Mouse (Mus musculus) kidney, embryonic 16.5 days (tissue): ENCODE measurements around the gene Sfrp4. TPM values are rescaled to one million over a fixed set of nuclear protein-coding genes. Genes with fewer than 3 reads are reported as not detected.
"Not testable (repeated sequence)": the region's sequence is repeated elsewhere in the genome, so short reads cannot be mapped to it uniquely, and the experiment has no call there.

ENCODE experiments used
- ATAC-seq: fragments of 200-750 bp; cut with Nextera tagmentation; 2 replicates; pipeline ENCODE4 v1.8.0; 2017; ENCODE audit warnings: moderate TSS enrichment; ENCODE audit not compliant: low FRiP score, low TSS enrichment
- H3K27ac ChIP-seq: fragments of 300-500 bp; sonication (generic); 2 replicates; pipeline ENCODE4 v1.5.1; 2014; ENCODE audit warnings: low read length
- H3K27me3 ChIP-seq: fragments of 300-500 bp; sonication (generic); 2 replicates; pipeline ENCODE4 v1.6.1; 2014; ENCODE audit warnings: low read length, control low read depth, mixed read lengths; ENCODE audit not compliant: insufficient read depth
- H3K36me3 ChIP-seq: fragments of 300-500 bp; sonication (generic); 2 replicates; pipeline ENCODE4 v1.6.1; 2014; ENCODE audit warnings: low read length, control low read depth, mixed read lengths; ENCODE audit not compliant: insufficient read depth
- H3K4me1 ChIP-seq: fragments of 300-500 bp; sonication (generic); 2 replicates; pipeline ENCODE4 v1.6.1; 2014; ENCODE audit warnings: low read length, control low read depth, mixed read lengths; ENCODE audit not compliant: insufficient read depth
- H3K4me2 ChIP-seq: fragments of 300-500 bp; sonication (generic); replicated peaks from 2 replicates; pipeline ENCODE4 v1.6.1; 2014; ENCODE audit warnings: low read depth, low read length
- H3K4me3 ChIP-seq: fragments of 300-500 bp; sonication (generic); 2 replicates; pipeline ENCODE4 v1.5.1; 2014; ENCODE audit warnings: mild to moderate bottlenecking, low read length
- H3K9ac ChIP-seq: fragments of 300-500 bp; sonication (generic); replicated peaks from 2 replicates; pipeline ENCODE4 v1.6.1; 2014; ENCODE audit warnings: low read length
- H3K9me3 ChIP-seq: fragments of 300-500 bp; sonication (generic); 2 replicates; pipeline ENCODE4 v1.6.1; 2016; ENCODE audit warnings: low read length, control low read depth
- WGBS: fragments of 180-500 bp; shearing (Covaris S2); extraction: QIAGEN DNeasy Blood & Tissue Kit; methylation state at CpG from one replicate; pipeline ENCODE4 v1.1.7; 2014; 5-methylcytosine and 5-hydroxymethylcytosine counted together
- polyA plus RNA-seq: library from polyadenylated mRNA; unstranded; fragments of >200 nt; fragmentation: Nextera tagmentation; extraction: Ambion mirVana; gene quantifications from 2 replicates; pipeline ENCODE4 v1.2.1, GENCODE M21; 2015

Sfrp4 gene
- polyA plus RNA-seq = 2.2 and 2.4 TPM in 2 replicates

DNA sequence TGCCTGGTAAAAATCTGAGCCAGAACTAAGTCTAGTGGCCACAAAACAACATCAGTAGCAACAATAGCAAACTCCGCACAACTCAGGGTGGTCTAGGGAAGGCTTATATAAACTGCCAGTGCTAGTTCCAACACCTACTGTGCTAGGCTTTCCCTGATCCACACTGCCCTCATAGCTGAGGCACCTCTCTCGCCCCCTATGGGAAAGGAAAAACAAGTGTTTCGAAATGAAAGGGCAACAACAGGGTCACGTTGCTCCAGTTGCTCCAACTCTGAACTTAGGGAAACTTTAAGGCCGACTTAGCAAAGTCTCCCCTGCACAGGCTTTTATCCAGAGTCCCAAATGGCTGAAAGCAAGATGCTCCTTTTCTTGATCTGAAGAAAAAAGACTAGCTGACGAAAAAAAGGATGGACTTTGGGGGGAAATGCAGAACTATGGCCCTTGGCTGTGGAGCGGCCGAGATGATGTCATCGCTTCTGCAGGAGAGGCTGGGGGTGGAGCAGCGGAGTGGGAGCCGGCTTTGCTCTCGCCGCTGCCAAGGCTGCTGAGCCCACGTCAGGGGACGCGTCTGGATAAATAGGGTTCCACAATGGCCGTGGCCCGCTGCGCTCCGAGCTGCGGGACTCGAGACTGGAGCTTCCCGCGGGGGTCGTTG is at the start of gene Sfrp4:
Sfrp4 (plus strand) TSS at position 532 of the 655 bp plus-strand sequence.
- H3K9me3 ChIP-seq = no peaks in the 10 kb centered on the region
- WGBS = 4% methylated on average over 25 of the region's 25 CpGs
- peak; percentile 58; the same call in 1 of the 2 replicates for ATAC-seq
- H3K4me2 ChIP-seq = peak within 1 kb of the TSS; percentile 93
- peak within 1 kb of the TSS; percentile 63 for H3K9ac ChIP-seq
- H3K4me3 ChIP-seq = peak within 1 kb of the TSS; percentile 52
- peaks cover 12% of the 10 kb centered on the region for H3K27me3 ChIP-seq
- no peak within 1 kb of the TSS for H3K27ac ChIP-seq
- 0 out of 2 replicates have a peak, but pooled peaks cover 7% of the 10 kb centered on the region for H3K4me1 ChIP-seq
- H3K36me3 ChIP-seq = no peaks in the 10 kb centered on the region

DNA sequence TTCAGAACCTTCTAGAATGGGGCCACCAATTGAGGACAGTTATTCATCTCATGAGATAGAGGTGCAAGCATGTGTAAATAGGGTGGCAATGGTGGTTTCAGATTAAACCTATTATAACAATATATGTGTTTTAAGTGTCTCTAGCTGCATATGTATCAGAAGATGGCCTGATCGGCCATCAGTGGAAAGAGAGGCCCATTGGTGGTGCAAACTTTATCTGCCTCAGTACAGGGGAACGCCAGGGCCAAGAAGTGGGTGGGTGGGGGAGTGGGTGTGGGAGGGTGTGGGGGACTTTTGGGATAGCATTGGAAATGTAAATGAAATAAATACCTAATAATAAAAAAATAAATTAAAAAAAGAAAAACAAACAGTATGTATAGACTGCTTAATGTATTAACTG is 48.2 kb upstream of the Sfrp4 start:
- not testable (repeated sequence) for H3K27me3 ChIP-seq, H3K4me3 ChIP-seq, H3K4me2 ChIP-seq, H3K9me3 ChIP-seq, H3K27ac ChIP-seq, H3K4me1 ChIP-seq, H3K36me3 ChIP-seq, ATAC-seq, H3K9ac ChIP-seq
- 90% methylated on average over 2 of the region's 2 CpGs for WGBS

DNA sequence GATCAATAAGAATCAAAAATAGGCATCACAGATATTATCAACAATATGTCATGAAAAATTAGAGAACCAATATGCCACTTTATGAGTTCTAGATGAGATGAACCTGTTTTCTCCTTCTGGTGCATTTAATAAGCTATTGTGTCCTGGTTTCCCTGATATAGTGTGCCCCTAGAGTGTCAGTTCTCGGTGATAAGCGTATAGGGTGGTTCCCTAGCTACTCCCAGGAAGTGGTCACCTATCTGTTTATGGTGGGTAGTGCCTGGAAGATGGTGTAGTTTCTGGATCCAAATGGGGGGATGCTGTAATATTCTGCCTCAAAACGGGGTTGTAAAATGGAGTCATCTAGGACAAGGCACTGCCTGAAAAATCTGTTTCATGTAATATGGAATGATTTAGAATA is 47.0 kb upstream of the Sfrp4 start:
- ATAC-seq = no peak
- no peaks in the 10 kb centered on the region for H3K4me1 ChIP-seq
- 81% methylated on average over 3 of the region's 3 CpGs for WGBS

DNA sequence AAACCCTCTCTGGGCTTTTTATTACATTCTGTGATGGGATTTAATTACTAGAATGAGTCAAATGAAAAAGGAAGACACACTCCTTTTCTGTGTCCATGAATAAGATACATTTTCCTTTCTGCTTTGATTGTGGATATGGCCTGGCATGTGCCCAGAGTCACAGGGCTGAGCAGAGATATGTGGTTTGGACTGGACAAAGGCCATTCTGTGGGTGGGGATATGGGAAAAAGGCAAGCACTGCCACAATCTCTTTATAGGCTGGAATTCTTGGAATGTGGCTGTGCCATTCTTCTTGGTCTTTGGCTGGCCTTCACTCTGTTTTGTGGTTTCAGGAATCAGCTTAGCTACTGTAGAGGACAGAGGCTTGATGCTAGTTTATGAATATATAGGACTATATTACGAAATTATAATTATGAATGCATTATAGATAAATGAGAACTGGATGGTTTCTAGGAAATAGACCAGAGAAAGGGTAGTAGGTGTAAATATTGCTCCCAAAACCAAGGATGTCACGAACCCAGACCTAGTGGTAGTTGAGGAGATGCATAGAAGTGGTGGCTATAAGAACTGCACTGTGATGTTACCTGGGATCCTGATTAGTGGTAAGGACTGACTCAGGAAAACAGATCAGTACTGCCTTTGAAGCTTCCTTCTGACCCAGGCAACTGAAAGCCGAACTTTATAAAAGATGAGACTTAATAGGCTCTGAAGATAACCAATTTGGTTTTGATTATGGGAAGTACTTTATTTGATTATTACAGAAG is 31.7 kb upstream of the Sfrp4 start:
- Histone ChIP-seq H3K27me3 (no peaks in the 10 kb centered on the region), H3K9me3 (no peaks in the 10 kb centered on the region), H3K4me3 (no peak overlapping the region), H3K4me2 (no peak overlapping the region), H3K36me3 (no peaks in the 10 kb centered on the region), H3K9ac (no peak overlapping the region), H3K27ac (no peak overlapping the region), H3K4me1 (no peaks in the 10 kb centered on the region)
- 83% methylated on average over 3 of the region's 3 CpGs for WGBS
- ATAC-seq = no peak

More for the DNA sequence above, 47.0 kb upstream of the Sfrp4 start:
- Histone ChIP-seq H3K36me3 (no peaks in the 10 kb centered on the region), H3K27ac (no peak overlapping the region), H3K4me3 (no peak overlapping the region), H3K4me2 (no peak overlapping the region), H3K9ac (no peak overlapping the region), H3K9me3 (no peaks in the 10 kb centered on the region), H3K27me3 (no peaks in the 10 kb centered on the region)

DNA sequence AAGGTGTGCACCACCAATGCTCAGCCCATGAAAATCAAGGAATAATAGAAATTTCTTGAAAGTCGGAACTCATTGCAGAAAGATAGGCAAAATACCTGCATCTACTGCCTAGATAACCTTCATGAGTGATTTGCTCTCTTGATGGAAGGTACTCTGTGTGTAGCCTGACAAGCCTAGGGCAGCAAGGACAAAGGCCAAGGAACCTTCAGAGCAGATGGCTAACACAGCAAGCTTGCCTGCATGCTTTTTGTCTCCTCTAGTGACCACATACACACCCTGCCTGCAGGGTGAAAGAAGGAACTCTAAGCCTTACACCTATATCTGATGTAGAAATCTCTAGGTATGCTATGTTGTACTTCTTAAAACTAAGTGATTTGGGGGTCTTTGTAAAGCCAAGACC is 27.8 kb upstream of the Sfrp4 start:
- Histone ChIP-seq H3K27me3 (no peaks in the 10 kb centered on the region), H3K4me3 (no peak overlapping the region), H3K9ac (no peak overlapping the region), H3K9me3 (no peaks in the 10 kb centered on the region), H3K4me1 (no peaks in the 10 kb centered on the region), H3K4me2 (no peak overlapping the region), H3K36me3 (no peaks in the 10 kb centered on the region), H3K27ac (no peak overlapping the region)
- WGBS = 94% methylated on average over 1 of the region's 1 CpGs
- ATAC-seq = no peak

DNA sequence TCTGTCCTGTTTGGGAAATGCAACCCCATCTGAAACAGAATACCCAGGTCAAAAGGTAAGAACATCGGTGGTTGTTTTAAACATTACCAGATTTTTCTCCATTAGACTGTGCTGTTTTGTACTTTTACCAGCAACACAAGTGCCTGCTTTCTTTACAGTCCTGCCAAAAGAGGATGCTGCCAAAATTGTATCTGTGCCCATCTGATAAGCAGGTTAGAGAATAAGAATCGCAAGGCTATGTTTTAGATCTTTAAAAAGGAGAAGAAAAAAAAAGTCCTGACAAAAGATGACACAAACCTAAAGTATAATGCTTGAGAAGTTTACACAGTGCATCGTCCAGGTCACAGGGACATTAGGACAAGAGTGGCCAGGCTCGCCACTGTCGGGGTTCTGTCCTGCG is 23.7 kb upstream of the Sfrp4 start:
- Histone ChIP-seq H3K36me3 (no peaks in the 10 kb centered on the region), H3K4me3 (no peak overlapping the region), H3K9me3 (no peaks in the 10 kb centered on the region), H3K4me2 (no peak overlapping the region), H3K4me1 (no peaks in the 10 kb centered on the region), H3K27ac (no peak overlapping the region), H3K9ac (no peak overlapping the region), H3K27me3 (no peaks in the 10 kb centered on the region)
- no peak for ATAC-seq
- WGBS = 85% methylated on average over 6 of the region's 6 CpGs

DNA sequence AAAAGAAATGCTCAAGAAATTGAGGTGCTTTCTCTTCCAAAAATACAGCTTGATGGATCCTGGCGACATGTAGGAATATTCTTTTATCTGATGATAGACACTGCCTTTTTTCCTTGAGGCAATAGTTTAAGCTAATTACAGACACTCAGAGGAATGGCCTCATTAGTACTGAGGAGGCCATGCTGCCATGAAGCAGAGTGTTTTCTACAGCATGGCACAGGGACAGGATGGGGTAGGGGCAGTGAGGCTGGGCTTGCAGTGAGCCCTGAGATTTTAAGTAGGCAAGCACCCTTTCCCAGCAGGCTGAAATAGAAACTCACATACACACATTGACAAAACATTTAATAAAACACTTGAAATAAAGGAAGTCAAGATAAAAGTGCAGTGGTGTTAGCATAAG is 20.4 kb upstream of the Sfrp4 start:
- Histone ChIP-seq H3K4me2 (no peak overlapping the region), H3K27me3 (no peaks in the 10 kb centered on the region), H3K9me3 (no peaks in the 10 kb centered on the region), H3K4me1 (no peaks in the 10 kb centered on the region), H3K36me3 (no peaks in the 10 kb centered on the region), H3K9ac (no peak overlapping the region), H3K27ac (no peak overlapping the region), H3K4me3 (no peak overlapping the region)
- WGBS = 79% methylated on average over 1 of the region's 1 CpGs
- no peak for ATAC-seq

DNA sequence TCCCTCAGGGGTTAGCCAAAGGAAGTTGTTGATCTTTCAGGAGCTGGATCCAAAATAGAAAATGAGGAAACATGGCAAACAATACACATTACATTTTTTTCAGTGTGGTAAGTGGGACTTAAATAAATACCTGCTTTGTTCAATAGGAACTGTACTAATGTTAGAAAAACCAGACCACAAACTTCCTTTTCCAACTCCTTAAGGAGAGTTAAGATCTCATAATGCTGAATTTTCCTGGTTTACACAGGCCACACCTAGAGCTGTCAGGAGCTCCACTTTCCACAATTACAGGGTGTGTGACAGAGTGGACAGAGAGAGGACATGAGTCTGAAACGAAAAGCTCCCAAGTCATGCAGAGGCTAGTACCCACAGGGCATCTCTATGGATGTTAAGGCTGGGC is 19.2 kb upstream of the Sfrp4 start:
- ATAC-seq = no peak
- 75% methylated on average over 1 of the region's 1 CpGs for WGBS

DNA sequence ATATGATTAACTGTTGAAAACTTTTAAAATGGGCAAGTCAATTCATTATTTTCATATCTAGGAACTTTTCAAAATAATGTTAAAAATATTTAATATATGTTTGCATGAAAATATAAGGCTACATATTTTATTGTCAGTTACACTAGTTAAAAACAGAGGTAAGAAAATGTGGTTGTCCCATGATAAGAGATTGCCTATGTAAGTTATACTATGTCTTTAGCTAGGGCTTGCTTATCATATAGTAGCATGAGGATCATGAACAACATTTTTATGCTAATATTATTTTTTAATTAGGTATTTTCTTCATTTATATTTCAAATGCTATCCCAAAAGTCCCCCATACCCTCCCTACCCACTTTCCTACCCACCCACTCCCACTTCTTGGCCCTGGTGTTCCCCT is 18.0 kb upstream of the Sfrp4 start:
- ATAC-seq = no peak
- no peaks in the 10 kb centered on the region for H3K36me3 ChIP-seq
- H3K27me3 ChIP-seq = no peaks in the 10 kb centered on the region
- H3K4me1 ChIP-seq = no peaks in the 10 kb centered on the region
- no peaks in the 10 kb centered on the region for H3K9me3 ChIP-seq
- no peak overlapping the region for H3K9ac ChIP-seq
- no peak overlapping the region for H3K4me2 ChIP-seq
- H3K27ac ChIP-seq = no peak overlapping the region
- no peak overlapping the region for H3K4me3 ChIP-seq

More for the DNA sequence above, 19.2 kb upstream of the Sfrp4 start:
- Histone ChIP-seq H3K27me3 (no peaks in the 10 kb centered on the region), H3K36me3 (no peaks in the 10 kb centered on the region), H3K27ac (no peak overlapping the region), H3K4me2 (no peak overlapping the region), H3K9me3 (no peaks in the 10 kb centered on the region), H3K9ac (no peak overlapping the region), H3K4me3 (no peak overlapping the region), H3K4me1 (no peaks in the 10 kb centered on the region)

DNA sequence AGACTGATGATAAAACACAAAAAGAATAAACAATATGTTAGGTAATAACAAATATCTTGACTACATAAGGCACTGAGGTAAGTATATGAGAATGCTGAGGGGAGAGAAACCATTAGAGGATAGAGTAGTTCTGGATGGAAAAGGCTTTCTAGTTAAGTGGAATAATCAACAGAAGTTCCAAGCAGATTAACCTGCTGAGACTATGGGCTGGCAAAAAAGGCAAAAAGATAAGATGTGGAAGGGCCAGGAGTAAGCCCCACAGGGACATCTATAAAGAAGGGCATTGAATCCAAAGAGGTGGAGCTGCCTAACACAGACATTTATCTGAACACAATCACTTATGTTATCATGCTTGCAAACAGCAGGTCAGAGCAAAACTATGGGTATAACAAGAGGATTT is 14.8 kb upstream of the Sfrp4 start:
- Histone ChIP-seq H3K4me3 (no peak overlapping the region), H3K9me3 (no peaks in the 10 kb centered on the region), H3K4me2 (no peak overlapping the region), H3K9ac (no peak overlapping the region), H3K4me1 (no peaks in the 10 kb centered on the region), H3K27ac (no peak overlapping the region), H3K27me3 (no peaks in the 10 kb centered on the region), H3K36me3 (no peaks in the 10 kb centered on the region)
- ATAC-seq = no peak
